Mouse (Mus musculus) cortical plate, adult 2 months (tissue): Measurements from ENCODE around the gene Mllt3.

Source experiments
- CTCF ChIP-seq: fragments of 200-500 bp; IDR thresholded peaks from 2 replicates; pipeline ENCODE4 v1.5.1; 2011; ENCODE audit warnings: mild to moderate bottlenecking, control low read depth, low read length; ENCODE audit not compliant: insufficient read depth; ENCODE audit errors: extremely low read depth
- POLR2A ChIP-seq: fragments of 200-500 bp; IDR thresholded peaks from 2 replicates; pipeline ENCODE4 v1.6.1; 2011; ENCODE audit warnings: mild to moderate bottlenecking, low read length, control low read depth; ENCODE audit not compliant: insufficient read depth; ENCODE audit errors: extremely low read depth

- no peak for TF ChIP-seq CTCF
- no peak for TF ChIP-seq POLR2A
Observed at GRCm38 (mm10) chr4:88017452-88018350, 15.5 kb downstream of the Mllt3 start.
